Mouse (Mus musculus): ENCODE data around the gene Rgs16.

DNA sequence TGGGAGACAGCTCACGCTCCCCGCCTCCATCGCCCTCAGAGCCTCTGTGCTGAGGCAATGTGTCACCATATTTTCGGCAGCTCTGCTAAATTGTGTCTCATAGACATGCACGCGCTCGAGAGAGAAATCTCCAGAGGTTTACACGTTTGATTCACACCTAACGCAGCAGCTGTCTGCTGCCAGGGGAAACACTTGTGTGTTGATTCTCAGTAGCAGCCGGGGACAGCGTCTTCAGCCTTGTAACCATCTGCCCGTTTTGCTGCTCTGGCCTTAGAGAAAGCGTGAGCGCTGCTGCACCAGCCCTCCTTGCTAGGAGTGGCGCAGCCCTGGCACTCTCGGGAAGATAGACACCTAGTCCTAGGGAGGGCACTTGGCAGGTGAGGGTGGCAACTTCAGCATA lies 13.5 kb upstream of the Rgs16 start:
- TF ChIP-seq POLR2A (IDR thresholded peaks at IDR 0.05; ENCODE audit: borderline replicate concordance, extremely low read depth, insufficient read depth, insufficient read length, poor library complexity, severe bottlenecking) (no peak), CTCF (IDR thresholded peaks at IDR 0.05; ENCODE audit: borderline replicate concordance, extremely low read depth, insufficient read depth, insufficient read length) (no peak)
